Mouse (Mus musculus) CD4-positive, CD25-positive, alpha-beta regulatory T cell, adult 2 months (primary cell): ENCODE data around the gene Rnaseh2a.

Source experiments
- DNase-seq: peaks from one replicate; pipeline ENCODE4 v3.0.0-alpha.2; 2012; ENCODE audit warnings: low read depth, low spot score

Gene Rnaseh2a

GRCm38 (mm10) chr8:84967532-84968304 lies 1.8 kb downstream of the Rnaseh2a start:
- DNase-seq, result no peak

GRCm38 (mm10) chr8:84966603-84967002 lies 3.0 kb downstream of the Rnaseh2a start:
- peak; percentile 26 for DNase-seq

- DNase-seq, result peak; percentile 96
These were observed 3.8 kb downstream of the Rnaseh2a start for GRCm38 (mm10) chr8:84965731-84966291.

- peak; percentile 25 for DNase-seq
These were observed 5.6 kb downstream of the Rnaseh2a start for GRCm38 (mm10) chr8:84963952-84964351.

- no peak for DNase-seq
These were observed 9.8 kb downstream of the Rnaseh2a start for GRCm38 (mm10) chr8:84959811-84960210.

GRCm38 (mm10) chr8:84956768-84957167 lies 12.8 kb downstream of the Rnaseh2a start:
- peak; percentile 82 for DNase-seq

- DNase-seq, result peak; percentile 48
These were observed 16.8 kb downstream of the Rnaseh2a start for GRCm38 (mm10) chr8:84952612-84953255.

GRCm38 (mm10) chr8:84949753-84950152 lies 19.8 kb downstream of the Rnaseh2a start:
- DNase-seq, result no peak

GRCm38 (mm10) chr8:84947241-84947545 lies 22.4 kb downstream of the Rnaseh2a start:
- DNase-seq, result peak; percentile 67

GRCm38 (mm10) chr8:84946528-84947240 lies 22.9 kb downstream of the Rnaseh2a start, which contains the start of gene Rtbdn:
TSS of gene Rtbdn (plus strand) at chr8:84946991.
- no peak for DNase-seq

GRCm38 (mm10) chr8:84945633-84946527 lies 23.7 kb downstream of the Rnaseh2a start:
- peak; percentile 43 for DNase-seq

- no peak for DNase-seq
These were observed 24.3 kb downstream of the Rnaseh2a start for GRCm38 (mm10) chr8:84945235-84945632.

GRCm38 (mm10) chr8:84944478-84945160 lies 24.9 kb downstream of the Rnaseh2a start:
- DNase-seq, result peak; percentile 61

GRCm38 (mm10) chr8:84943699-84944098 lies 25.9 kb downstream of the Rnaseh2a start:
- no peak for DNase-seq

GRCm38 (mm10) chr8:84937620-84938485 lies 31.7 kb downstream of the Rnaseh2a start:
- DNase-seq, result no peak

GRCm38 (mm10) chr8:84936962-84937546 lies 32.5 kb downstream of the Rnaseh2a start, which contains the start of gene Mast1:
TSS of gene Mast1 (minus strand) at chr8:84937359.
- DNase-seq, result peak; percentile 84

- DNase-seq, result no peak
These were observed 33.3 kb downstream of the Rnaseh2a start for GRCm38 (mm10) chr8:84936041-84936961.

GRCm38 (mm10) chr8:84935489-84935888 lies 34.1 kb downstream of the Rnaseh2a start:
- DNase-seq, result no peak
